Mouse (Mus musculus): Measurements from ENCODE around the gene Sdhaf4. TPM values are rescaled to one million over a fixed set of nuclear protein-coding genes. Genes with fewer than 3 reads are reported as not detected.
A peak's percentile ranks its signal among the peaks of the same experiment; 100 is the strongest.

The Sdhaf4 gene
- polyA plus RNA-seq, 1 experiment from 2014 or later: 62.3 TPM

GRCm38 (mm10) chr1:23966226-23966625, 39.2 kb downstream of the Sdhaf4 start:
- Histone ChIP-seq H3K27ac (ENCODE audit: low read depth, low read length) (no peak overlapping the region), H3K36me3 (ENCODE audit: control insufficient read depth, insufficient read depth, low read length) (no peaks in the 10 kb centered on the region), H3K9ac (ENCODE audit: low read length) (no peak overlapping the region), H3K4me1 (ENCODE audit: control insufficient read depth, insufficient read depth, low read length) (no peaks in the 10 kb centered on the region), H3K9me3 (ENCODE audit: control insufficient read depth, low read length) (no peaks in the 10 kb centered on the region), H3K4me2 (ENCODE audit: low read depth) (no peak overlapping the region), H3K4me3 (ENCODE audit: low read depth, low read length) (no peak overlapping the region), H3K27me3 (ENCODE audit: control insufficient read depth, insufficient read depth, low read length) (no peaks in the 10 kb centered on the region)
- no peak for DNase-seq (ENCODE audit: low spot score)
- no peak for ATAC-seq (ENCODE audit: insufficient read depth, low FRiP score, low TSS enrichment)
- 64% methylated on average over 1 of the region's 1 CpGs for WGBS

DNA sequence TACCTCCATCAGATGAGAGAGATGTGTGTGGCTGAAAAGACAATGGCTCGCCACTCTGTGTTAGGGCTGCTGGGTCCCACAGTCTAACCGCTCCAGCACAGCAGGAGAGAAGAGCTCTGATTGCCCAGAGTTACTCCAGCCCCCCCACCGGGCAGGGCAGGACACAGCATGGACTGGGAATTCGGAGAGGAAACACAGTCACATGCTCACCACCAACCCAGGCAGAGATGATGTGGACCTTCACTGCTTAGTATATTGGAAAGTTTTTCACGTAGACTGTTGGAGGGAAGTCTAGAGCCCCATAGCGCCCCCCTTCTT, 46.1 kb downstream of the Sdhaf4 start:
- WGBS: 18% methylated on average over 6 of the region's 6 CpGs
- H3K36me3 ChIP-seq (ENCODE audit: control insufficient read depth, insufficient read depth, low read length): no peaks in the 10 kb centered on the region
- H3K27ac ChIP-seq (ENCODE audit: low read depth, low read length): no peak overlapping the region
- peak overlapping the region; percentile 13; the same call in 1 of the 2 replicates for H3K4me3 ChIP-seq (ENCODE audit: low read depth, low read length)
- no peak overlapping the region for H3K9ac ChIP-seq (ENCODE audit: low read length)
- H3K9me3 ChIP-seq (ENCODE audit: control insufficient read depth, low read length): no peaks in the 10 kb centered on the region
- DNase-seq (ENCODE audit: low spot score): peak; percentile 14
- H3K27me3 ChIP-seq (ENCODE audit: control insufficient read depth, insufficient read depth, low read length): no peaks in the 10 kb centered on the region
- H3K4me1 ChIP-seq (ENCODE audit: control insufficient read depth, insufficient read depth, low read length): no peaks in the 10 kb centered on the region
- peak overlapping the region; percentile 29 for H3K4me2 ChIP-seq (ENCODE audit: low read depth)
- no peak for ATAC-seq (ENCODE audit: insufficient read depth, low FRiP score, low TSS enrichment)

GRCm38 (mm10) chr1:23958668-23959414, 46.6 kb downstream of the Sdhaf4 start:
- Histone ChIP-seq H3K36me3 (ENCODE audit: control insufficient read depth, insufficient read depth, low read length) (no peaks in the 10 kb centered on the region), H3K9me3 (ENCODE audit: control insufficient read depth, low read length) (no peaks in the 10 kb centered on the region), H3K4me1 (ENCODE audit: control insufficient read depth, insufficient read depth, low read length) (no peaks in the 10 kb centered on the region), H3K4me3 (ENCODE audit: low read depth, low read length) (peak overlapping the region; percentile 13; the same call in 1 of the 2 replicates), H3K27ac (ENCODE audit: low read depth, low read length) (no peak overlapping the region), H3K27me3 (ENCODE audit: control insufficient read depth, insufficient read depth, low read length) (no peaks in the 10 kb centered on the region), H3K9ac (ENCODE audit: low read length) (no peak overlapping the region), H3K4me2 (ENCODE audit: low read depth) (peak overlapping the region; percentile 29)
- WGBS: 15% methylated on average over 13 of the region's 13 CpGs
- ATAC-seq (ENCODE audit: insufficient read depth, low FRiP score, low TSS enrichment): no peak
- DNase-seq (ENCODE audit: low spot score): peak; percentile 20

DNA sequence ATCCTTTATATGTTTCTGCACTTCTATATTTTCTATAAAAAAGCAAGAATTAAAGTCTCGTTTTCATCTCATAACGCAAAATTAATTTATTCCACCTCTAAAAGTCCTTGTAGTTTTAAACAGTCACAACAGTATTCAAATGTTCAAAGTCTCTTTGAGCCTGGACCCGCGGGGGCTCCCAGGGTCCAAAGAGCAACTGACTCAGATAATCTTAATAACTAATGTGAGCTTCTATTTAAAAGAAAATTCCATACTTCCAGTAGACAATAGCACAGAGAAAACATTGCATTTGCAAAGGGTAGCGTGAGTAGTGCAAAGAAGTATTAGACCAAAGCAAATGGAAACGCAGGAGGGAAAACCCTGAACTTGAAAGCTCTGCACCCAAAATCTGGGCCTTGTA, 47.4 kb downstream of the Sdhaf4 start:
- Histone ChIP-seq H3K4me1 (ENCODE audit: control insufficient read depth, insufficient read depth, low read length) (no peaks in the 10 kb centered on the region), H3K4me2 (ENCODE audit: low read depth) (no peak overlapping the region), H3K9ac (ENCODE audit: low read length) (no peak overlapping the region), H3K27me3 (ENCODE audit: control insufficient read depth, insufficient read depth, low read length) (no peaks in the 10 kb centered on the region), H3K27ac (ENCODE audit: low read depth, low read length) (no peak overlapping the region), H3K9me3 (ENCODE audit: control insufficient read depth, low read length) (no peaks in the 10 kb centered on the region), H3K4me3 (ENCODE audit: low read depth, low read length) (no peak overlapping the region), H3K36me3 (ENCODE audit: control insufficient read depth, insufficient read depth, low read length) (no peaks in the 10 kb centered on the region)
- 94% methylated on average over 6 of the region's 6 CpGs for WGBS
- no peak for DNase-seq (ENCODE audit: low spot score)
- no peak for ATAC-seq (ENCODE audit: insufficient read depth, low FRiP score, low TSS enrichment)

DNA sequence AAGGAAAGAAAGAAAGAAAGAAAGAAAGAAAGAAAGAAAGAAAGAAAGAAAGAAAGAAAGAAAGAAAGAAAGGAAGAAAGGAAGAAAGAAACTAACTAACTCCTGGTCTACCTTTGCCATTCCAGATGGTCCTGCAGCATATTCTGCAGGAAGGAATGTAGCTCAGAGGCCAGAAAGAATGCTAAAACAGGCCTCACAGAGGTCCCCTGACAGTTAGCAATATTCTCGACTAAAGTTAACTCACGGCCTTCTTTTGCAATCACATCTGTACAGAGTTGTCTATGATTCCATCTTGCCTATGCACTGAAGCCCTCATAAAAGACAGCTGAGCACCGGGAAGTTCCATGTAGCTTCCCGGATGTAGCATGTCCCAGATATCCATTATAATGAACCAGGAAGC, 49.9 kb downstream of the Sdhaf4 start:
- WGBS: 86% methylated on average over 4 of the region's 4 CpGs
- Histone ChIP-seq H3K4me2 (ENCODE audit: low read depth) (no peak overlapping the region), H3K4me3 (ENCODE audit: low read depth, low read length) (no peak overlapping the region), H3K9me3 (ENCODE audit: control insufficient read depth, low read length) (no peaks in the 10 kb centered on the region), H3K27me3 (ENCODE audit: control insufficient read depth, insufficient read depth, low read length) (no peaks in the 10 kb centered on the region), H3K27ac (ENCODE audit: low read depth, low read length) (no peak overlapping the region), H3K36me3 (ENCODE audit: control insufficient read depth, insufficient read depth, low read length) (no peaks in the 10 kb centered on the region), H3K4me1 (ENCODE audit: control insufficient read depth, insufficient read depth, low read length) (no peaks in the 10 kb centered on the region), H3K9ac (ENCODE audit: low read length) (no peak overlapping the region)
- no peak for DNase-seq (ENCODE audit: low spot score)
- no peak for ATAC-seq (ENCODE audit: insufficient read depth, low FRiP score, low TSS enrichment)

- Histone ChIP-seq H3K4me1 (ENCODE audit: control insufficient read depth, insufficient read depth, low read length) (no peaks in the 10 kb centered on the region), H3K27me3 (ENCODE audit: control insufficient read depth, insufficient read depth, low read length) (no peaks in the 10 kb centered on the region), H3K36me3 (ENCODE audit: control insufficient read depth, insufficient read depth, low read length) (no peaks in the 10 kb centered on the region), H3K4me3 (ENCODE audit: low read depth, low read length) (no peak overlapping the region), H3K4me2 (ENCODE audit: low read depth) (no peak overlapping the region), H3K9me3 (ENCODE audit: control insufficient read depth, low read length) (no peaks in the 10 kb centered on the region), H3K27ac (ENCODE audit: low read depth, low read length) (no peak overlapping the region), H3K9ac (ENCODE audit: low read length) (no peak overlapping the region)
- DNase-seq (ENCODE audit: low spot score): no peak
- WGBS: 87% methylated on average over 13 of the region's 13 CpGs
- ATAC-seq (ENCODE audit: insufficient read depth, low FRiP score, low TSS enrichment): no peak
Measured at GRCm38 (mm10) chr1:23953921-23954320, 51.5 kb downstream of the Sdhaf4 start.

GRCm38 (mm10) chr1:23948778-23949699, 56.4 kb downstream of the Sdhaf4 start:
- Histone ChIP-seq H3K4me2 (ENCODE audit: low read depth) (no peak overlapping the region), H3K4me1 (ENCODE audit: control insufficient read depth, insufficient read depth, low read length) (no peaks in the 10 kb centered on the region), H3K9me3 (ENCODE audit: control insufficient read depth, low read length) (no peaks in the 10 kb centered on the region), H3K9ac (ENCODE audit: low read length) (no peak overlapping the region), H3K27ac (ENCODE audit: low read depth, low read length) (no peak overlapping the region), H3K36me3 (ENCODE audit: control insufficient read depth, insufficient read depth, low read length) (no peaks in the 10 kb centered on the region), H3K27me3 (ENCODE audit: control insufficient read depth, insufficient read depth, low read length) (no peaks in the 10 kb centered on the region), H3K4me3 (ENCODE audit: low read depth, low read length) (no peak overlapping the region)
- no peak for DNase-seq (ENCODE audit: low spot score)
- ATAC-seq (ENCODE audit: insufficient read depth, low FRiP score, low TSS enrichment): no peak
- 83% methylated on average over 15 of the region's 15 CpGs for WGBS

DNA sequence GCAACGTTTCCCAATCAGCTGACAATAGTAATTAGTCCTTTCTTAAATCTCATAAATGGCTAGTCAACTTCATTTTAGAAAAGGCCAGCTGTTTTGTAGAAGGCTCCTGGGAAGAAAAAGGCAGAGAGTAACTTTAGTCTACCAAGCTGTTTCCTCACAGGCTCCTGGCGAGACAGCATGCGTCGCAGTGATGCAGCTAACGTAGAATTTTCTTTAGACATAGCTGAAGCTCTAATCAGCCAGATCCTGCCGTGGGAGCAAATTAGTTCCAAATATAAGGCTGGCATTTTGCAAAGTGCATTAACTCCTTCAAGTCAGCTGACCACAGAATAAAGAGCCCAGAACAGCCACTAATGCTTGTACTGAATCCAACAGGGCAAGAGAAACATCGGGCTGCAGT, 57.2 kb downstream of the Sdhaf4 start:
- DNase-seq (ENCODE audit: low spot score) (no peak), ATAC-seq (ENCODE audit: insufficient read depth, low FRiP score, low TSS enrichment) (no peak)
- no peak overlapping the region for H3K27ac ChIP-seq (ENCODE audit: low read depth, low read length)
- H3K9ac ChIP-seq (ENCODE audit: low read length): no peak overlapping the region
- no peaks in the 10 kb centered on the region for H3K27me3 ChIP-seq (ENCODE audit: control insufficient read depth, insufficient read depth, low read length)
- no peaks in the 10 kb centered on the region for H3K36me3 ChIP-seq (ENCODE audit: control insufficient read depth, insufficient read depth, low read length)
- no peaks in the 10 kb centered on the region for H3K4me1 ChIP-seq (ENCODE audit: control insufficient read depth, insufficient read depth, low read length)
- 83% methylated on average over 7 of the region's 7 CpGs for WGBS
- H3K9me3 ChIP-seq (ENCODE audit: control insufficient read depth, low read length): no peaks in the 10 kb centered on the region
- no peak overlapping the region for H3K4me2 ChIP-seq (ENCODE audit: low read depth)
- H3K4me3 ChIP-seq (ENCODE audit: low read depth, low read length): no peak overlapping the region

All from neural tube, embryonic 11.5 days (tissue).